Mouse (Mus musculus) midbrain, embryonic 12.5 days (tissue): Measurements from ENCODE around the gene 4921504E06Rik. TPM values are rescaled to one million over a fixed set of nuclear protein-coding genes. Genes with fewer than 3 reads are reported as not detected.

Experiments used
- ATAC-seq: fragments of 200-750 bp; cut with Nextera tagmentation; 2 replicates; pipeline ENCODE4 v1.8.0; 2017; ENCODE audit warnings: low read depth, moderate TSS enrichment, moderate library complexity; ENCODE audit not compliant: low FRiP score
- H3K27ac ChIP-seq: fragments of 300-500 bp; sonication (generic); replicated peaks from 2 replicates; pipeline ENCODE4 v1.5.1; 2016; ENCODE audit warnings: mild to moderate bottlenecking
- H3K27me3 ChIP-seq: fragments of 300-500 bp; sonication (generic); 2 replicates; pipeline ENCODE4 v1.6.1; 2016; ENCODE audit warnings: mild to moderate bottlenecking
- H3K36me3 ChIP-seq: fragments of 300-500 bp; sonication (generic); 2 replicates; pipeline ENCODE4 v1.6.1; 2016
- H3K4me1 ChIP-seq: fragments of 300-500 bp; sonication (generic); 2 replicates; pipeline ENCODE4 v1.6.1; 2016
- H3K4me2 ChIP-seq: fragments of 300-500 bp; sonication (generic); replicated peaks from 2 replicates; pipeline ENCODE4 v1.6.1; 2016; ENCODE audit warnings: mild to moderate bottlenecking, moderate library complexity
- H3K4me3 ChIP-seq: fragments of 300-500 bp; sonication (generic); 2 replicates; pipeline ENCODE4 v1.5.1; 2016; ENCODE audit warnings: mild to moderate bottlenecking
- H3K9ac ChIP-seq: fragments of 300-500 bp; sonication (generic); replicated peaks from 2 replicates; pipeline ENCODE4 v1.6.1; 2016; ENCODE audit warnings: mild to moderate bottlenecking, moderate library complexity
- H3K9me3 ChIP-seq: fragments of 300-500 bp; sonication (generic); 2 replicates; pipeline ENCODE4 v1.6.1; 2016; ENCODE audit warnings: mild to moderate bottlenecking
- WGBS: fragments of 180-500 bp; shearing (Covaris S2); methylation state at CpG from one replicate; pipeline ENCODE4 v1.1.7; 2016; 5-methylcytosine and 5-hydroxymethylcytosine counted together
- polyA plus RNA-seq: library from polyadenylated mRNA; unstranded; fragments of >200 nt; fragmentation: Nextera tagmentation; extraction: Ambion mirVana; gene quantifications from 2 replicates; pipeline ENCODE4 v1.2.1, GENCODE M21; 2016

Gene 4921504E06Rik
- polyA plus RNA-seq, 1 experiment from 2014 or later, result not detected

DNA sequence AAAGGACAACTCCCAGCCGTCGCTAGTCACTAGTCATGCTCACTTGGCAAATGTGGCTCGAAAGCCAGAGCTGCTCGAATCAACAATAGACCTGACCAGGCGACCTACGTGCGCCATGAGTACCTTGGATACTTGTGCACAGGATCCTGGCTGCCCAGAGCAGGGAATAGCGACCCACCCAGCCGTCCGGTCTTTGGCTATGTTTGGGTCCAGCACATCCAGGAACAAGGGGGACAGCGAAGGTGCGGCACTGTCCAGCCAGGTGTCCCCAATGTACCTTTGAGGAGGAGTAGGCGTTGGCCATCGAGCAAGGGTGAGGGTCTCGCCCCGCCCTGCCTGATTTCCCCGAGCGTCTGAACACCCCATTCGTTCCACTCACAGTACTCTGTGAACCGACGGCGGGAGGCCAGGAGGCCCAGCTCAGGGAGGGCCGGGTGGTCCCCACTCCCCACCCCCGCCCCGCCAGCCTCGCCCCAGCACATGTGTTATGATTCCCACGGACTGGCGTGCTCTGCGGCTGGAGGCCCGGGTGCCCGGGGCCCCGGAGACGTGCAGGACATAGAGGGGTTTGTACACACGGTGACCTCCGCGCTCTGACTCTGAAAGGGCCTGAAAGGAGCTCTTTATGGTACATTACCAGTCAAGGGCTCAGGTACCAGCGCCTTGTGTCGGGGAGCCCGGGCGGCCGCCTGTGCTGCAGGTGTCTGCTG lies 121.9 kb downstream of the 4921504E06Rik start:
- Histone ChIP-seq H3K27me3 (peaks cover 90% of the 10 kb centered on the region), H3K36me3 (no peaks in the 10 kb centered on the region), H3K4me1 (peaks cover 24% of the 10 kb centered on the region; the same call in 1 of the 2 replicates), H3K4me2 (peak overlapping the region; percentile 54), H3K4me3 (peak overlapping the region; percentile 30; the same call in 1 of the 2 replicates), H3K9me3 (no peaks in the 10 kb centered on the region), H3K9ac (no peak overlapping the region), H3K27ac (no peak overlapping the region)
- ATAC-seq, result peak; percentile 57
- whole genome bisulfite sequencing, result 2% methylated on average over 41 of the region's 41 CpGs

DNA sequence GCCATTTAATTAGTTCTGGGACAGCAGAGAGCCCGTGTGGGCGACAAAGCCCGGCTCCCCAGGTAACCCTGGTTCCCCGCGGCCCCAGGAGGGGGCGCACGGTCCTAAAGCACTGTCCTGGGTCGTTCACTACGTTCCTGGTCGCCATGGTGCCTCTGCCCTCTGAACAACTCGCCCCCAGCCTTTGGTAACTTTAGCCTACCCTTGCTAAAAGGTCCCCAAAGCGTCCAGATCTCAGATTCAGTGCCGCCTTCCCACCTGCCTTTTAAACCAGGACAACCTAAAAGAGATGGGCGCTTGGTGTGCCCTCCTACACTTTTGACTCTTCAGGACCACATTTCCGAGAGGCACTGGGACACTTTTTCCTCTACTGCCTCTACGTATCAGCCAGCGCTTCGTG lies 122.5 kb downstream of the 4921504E06Rik start:
- Histone ChIP-seq H3K9me3 (no peaks in the 10 kb centered on the region), H3K36me3 (no peaks in the 10 kb centered on the region), H3K9ac (no peak overlapping the region), H3K4me1 (peaks cover 24% of the 10 kb centered on the region; the same call in 1 of the 2 replicates), H3K4me2 (peak overlapping the region; percentile 54), H3K27ac (no peak overlapping the region), H3K4me3 (peak overlapping the region; percentile 30), H3K27me3 (peaks cover 91% of the 10 kb centered on the region)
- WGBS, result under 1% methylated on average over 18 of the region's 18 CpGs
- peak; percentile 76; the same call in 1 of the 2 replicates for ATAC-seq

DNA sequence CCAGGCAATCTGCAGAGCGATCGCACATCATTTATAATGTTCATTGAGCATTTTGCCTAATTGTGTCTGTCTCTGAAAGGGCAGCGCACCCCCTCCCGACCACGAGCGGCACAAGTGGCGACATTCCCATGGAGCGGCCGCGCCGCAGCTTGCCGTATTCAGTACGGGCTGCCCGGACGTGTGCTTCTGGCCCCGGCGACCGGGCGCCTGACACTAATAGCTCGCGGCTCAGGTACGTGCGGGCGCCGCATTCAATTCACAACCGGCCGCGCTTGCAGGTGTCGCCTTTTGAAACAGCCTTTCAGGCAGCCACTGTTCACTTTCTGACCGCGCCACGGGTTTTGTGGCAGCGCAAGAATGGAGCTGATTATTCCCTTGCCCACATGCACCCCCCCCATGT lies 123.0 kb downstream of the 4921504E06Rik start:
- Histone ChIP-seq H3K36me3 (no peaks in the 10 kb centered on the region), H3K4me3 (peak overlapping the region; percentile 30), H3K9me3 (no peaks in the 10 kb centered on the region), H3K27ac (no peak overlapping the region), H3K4me2 (peak overlapping the region; percentile 54), H3K9ac (no peak overlapping the region), H3K4me1 (peaks cover 24% of the 10 kb centered on the region; the same call in 1 of the 2 replicates), H3K27me3 (peaks cover 89% of the 10 kb centered on the region)
- ATAC-seq, result no peak
- under 1% methylated on average over 33 of the region's 33 CpGs for WGBS

DNA sequence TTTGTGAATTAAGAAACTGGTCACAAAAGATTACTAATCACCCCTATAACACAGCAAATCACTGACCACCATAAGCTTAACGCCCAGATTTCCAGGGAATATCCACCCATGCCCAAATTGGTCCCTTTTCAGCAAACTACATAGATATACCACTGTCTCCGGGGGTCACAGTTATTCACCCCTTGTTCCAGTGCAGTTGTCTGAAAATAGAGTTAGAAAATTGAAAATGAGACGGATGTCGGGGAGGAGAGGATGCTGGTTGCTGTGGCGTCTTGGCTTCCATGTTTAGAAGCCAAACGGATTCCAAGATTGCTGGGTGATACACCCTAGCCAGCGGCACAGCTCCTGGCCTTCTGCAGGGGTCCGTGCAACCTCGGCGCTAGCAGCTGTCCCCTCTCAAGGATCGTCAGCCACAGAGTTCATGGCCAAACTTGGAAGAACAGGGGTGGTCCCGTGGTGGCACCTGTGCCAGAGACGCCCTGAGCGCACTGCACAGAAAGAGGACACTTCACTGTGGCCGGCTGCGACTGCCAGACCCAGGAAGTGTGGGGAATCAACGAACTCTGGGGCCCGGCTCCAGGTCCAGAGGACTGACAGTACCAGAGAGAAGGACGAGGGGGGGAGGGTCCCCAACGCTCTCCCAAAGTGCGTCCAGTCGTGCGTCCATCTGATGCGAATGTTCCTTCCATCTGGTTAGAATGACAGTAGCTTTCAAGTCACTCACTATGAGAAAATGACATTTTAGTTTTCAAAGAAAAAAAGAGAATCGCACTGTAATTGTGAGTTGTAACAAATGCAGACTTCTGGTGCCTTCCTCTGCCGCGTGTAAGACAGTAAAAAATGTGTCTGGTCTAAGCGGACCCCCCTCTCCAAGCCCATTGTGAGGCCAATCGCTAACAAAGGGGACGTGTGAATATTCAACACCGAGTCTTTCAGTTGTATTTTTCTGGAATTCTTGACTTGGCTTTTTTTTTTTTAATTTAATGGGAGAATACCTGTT lies 123.7 kb downstream of the 4921504E06Rik start:
- Histone ChIP-seq H3K4me3 (no peak overlapping the region), H3K27ac (no peak overlapping the region), H3K36me3 (no peaks in the 10 kb centered on the region), H3K4me2 (peak overlapping the region; percentile 54), H3K4me1 (peaks cover 24% of the 10 kb centered on the region; the same call in 1 of the 2 replicates), H3K9ac (no peak overlapping the region), H3K27me3 (peaks cover 89% of the 10 kb centered on the region), H3K9me3 (no peaks in the 10 kb centered on the region)
- 3% methylated on average over 31 of the region's 31 CpGs for WGBS
- ATAC-seq, result no peak

DNA sequence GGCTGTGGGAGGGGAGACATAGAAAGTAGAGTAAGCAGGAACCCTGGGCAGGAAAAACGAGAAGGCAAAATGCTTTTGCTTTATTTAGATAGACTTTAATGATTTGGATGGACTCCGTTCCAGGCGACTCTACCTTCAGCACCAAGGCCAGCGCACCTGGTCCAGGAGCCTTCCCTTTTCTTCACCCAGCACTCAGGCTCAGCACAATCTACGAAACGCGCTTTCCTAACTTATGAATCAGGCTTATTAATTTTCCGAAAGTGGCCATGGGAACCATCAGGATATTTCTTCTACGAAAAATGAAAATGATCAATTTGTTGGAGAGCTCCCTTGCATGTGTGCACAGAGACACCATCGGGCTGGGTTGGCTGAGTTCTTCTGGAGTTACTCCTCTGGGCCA lies 124.7 kb downstream of the 4921504E06Rik start:
- Histone ChIP-seq H3K4me3 (no peak overlapping the region), H3K9ac (no peak overlapping the region), H3K4me2 (no peak overlapping the region), H3K4me1 (peaks cover 24% of the 10 kb centered on the region; the same call in 1 of the 2 replicates), H3K27me3 (peaks cover 89% of the 10 kb centered on the region), H3K9me3 (no peaks in the 10 kb centered on the region), H3K36me3 (no peaks in the 10 kb centered on the region), H3K27ac (no peak overlapping the region)
- no peak for ATAC-seq
- WGBS, result 6% methylated on average over 10 of the region's 10 CpGs

DNA sequence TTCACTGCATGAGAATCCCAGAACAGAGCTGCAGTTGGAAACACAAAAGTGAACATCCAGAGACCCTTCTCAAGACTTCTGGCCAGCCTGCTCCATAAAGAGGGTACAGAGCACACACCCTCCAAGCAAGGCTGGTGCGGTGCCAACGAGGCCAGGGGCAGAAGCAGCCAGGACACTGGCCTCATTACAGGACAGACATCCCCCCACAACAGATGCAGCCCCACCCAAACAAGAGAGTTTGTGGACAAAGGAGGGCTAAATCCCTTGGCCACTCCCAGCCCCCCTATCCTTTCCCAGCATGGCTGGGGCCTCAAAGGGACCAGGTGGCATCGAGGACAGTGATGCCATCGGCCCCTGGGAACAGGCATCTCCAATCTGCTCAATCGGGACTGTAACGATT lies 130.6 kb downstream of the 4921504E06Rik start:
- Histone ChIP-seq H3K9ac (no peak overlapping the region), H3K36me3 (no peaks in the 10 kb centered on the region), H3K27me3 (peaks cover 58% of the 10 kb centered on the region), H3K4me1 (no peaks in the 10 kb centered on the region), H3K27ac (no peak overlapping the region), H3K4me3 (no peak overlapping the region), H3K4me2 (no peak overlapping the region), H3K9me3 (no peaks in the 10 kb centered on the region)
- WGBS, result 72% methylated on average over 6 of the region's 6 CpGs
- no peak for ATAC-seq

DNA sequence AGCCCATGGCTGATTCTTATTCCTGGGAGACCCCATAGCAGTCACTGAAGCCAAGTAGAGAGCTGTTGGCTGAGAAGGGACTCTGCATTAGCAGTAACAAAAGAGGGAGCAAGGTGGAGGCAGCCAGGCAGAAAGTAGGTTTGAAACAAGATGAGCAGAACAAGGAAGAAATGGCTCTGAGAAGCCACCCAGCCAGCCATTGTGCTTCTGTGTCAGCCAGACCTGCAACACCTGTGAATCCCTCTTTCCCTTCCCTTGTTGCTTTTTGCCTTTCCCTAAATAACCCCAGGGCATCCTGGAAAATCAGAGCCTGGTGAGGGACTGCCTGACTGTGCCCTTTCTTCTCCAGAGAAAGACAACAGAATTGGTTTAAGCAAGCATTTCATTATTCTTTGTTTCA lies 131.5 kb downstream of the 4921504E06Rik start:
- no peaks in the 10 kb centered on the region for H3K9me3 ChIP-seq
- H3K4me1 ChIP-seq, result no peaks in the 10 kb centered on the region
- no peak overlapping the region for H3K27ac ChIP-seq
- no peak overlapping the region for H3K4me2 ChIP-seq
- peaks cover 60% of the 10 kb centered on the region for H3K27me3 ChIP-seq
- H3K4me3 ChIP-seq, result no peak overlapping the region
- no peaks in the 10 kb centered on the region for H3K36me3 ChIP-seq
- no peak for ATAC-seq
- H3K9ac ChIP-seq, result no peak overlapping the region

DNA sequence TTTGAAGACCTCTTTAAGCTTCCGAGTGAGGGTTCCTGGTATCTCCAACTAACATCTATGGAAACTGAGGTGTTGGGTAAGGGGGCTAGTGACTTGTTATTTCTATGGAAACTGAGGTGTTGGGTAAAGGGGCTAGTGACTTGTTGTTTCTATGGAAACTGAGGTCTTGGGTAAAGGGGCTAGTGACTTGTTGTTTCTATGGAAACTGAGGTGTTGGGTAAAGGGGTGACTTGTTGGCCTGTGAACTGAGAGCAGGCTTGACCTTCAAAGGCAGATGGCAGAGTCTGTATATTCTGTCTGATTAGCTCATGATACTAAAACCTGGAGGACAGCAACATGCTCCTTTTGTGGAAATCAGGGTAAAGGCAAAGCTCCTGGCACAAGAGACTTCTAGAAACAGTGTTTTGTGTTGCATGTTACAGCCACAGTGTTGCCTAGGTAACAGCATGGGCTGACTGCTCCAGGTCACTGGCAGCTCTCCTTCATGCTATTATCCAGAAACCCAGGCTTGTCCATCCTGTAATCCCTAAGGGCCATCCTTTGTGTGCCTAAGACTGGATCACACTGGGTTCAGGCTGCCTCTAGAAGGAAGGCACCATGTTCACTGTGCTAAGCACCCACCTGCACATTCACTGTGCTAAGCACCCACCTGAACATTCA lies 133.9 kb downstream of the 4921504E06Rik start:
- 81% methylated on average over 1 of the region's 1 CpGs for WGBS
- peak; percentile 25; the same call in 1 of the 2 replicates for ATAC-seq

DNA sequence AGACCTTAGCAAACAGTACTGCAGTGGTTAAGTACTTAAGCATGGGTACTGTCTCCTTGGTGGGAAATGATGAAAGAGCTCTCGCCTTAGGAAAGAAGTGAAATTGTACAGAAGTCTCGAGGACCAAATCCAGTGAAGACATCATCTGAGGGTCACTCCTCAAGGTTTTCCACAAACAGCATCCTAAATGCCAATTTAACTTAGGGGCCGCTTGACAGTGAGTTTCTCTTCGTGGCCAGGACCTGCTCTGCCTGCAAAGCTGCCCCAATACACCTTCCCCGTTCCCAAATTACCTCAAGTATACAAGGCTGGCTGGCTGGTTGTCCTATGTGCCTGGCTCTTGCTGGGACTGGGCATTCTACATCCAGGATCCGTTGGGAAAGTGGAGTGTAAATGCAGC lies 137.6 kb downstream of the 4921504E06Rik start:
- Histone ChIP-seq H3K4me3 (no peak overlapping the region), H3K4me1 (peaks cover 3% of the 10 kb centered on the region; the same call in 1 of the 2 replicates), H3K36me3 (no peaks in the 10 kb centered on the region), H3K9ac (no peak overlapping the region), H3K4me2 (no peak overlapping the region), H3K27me3 (peaks cover 36% of the 10 kb centered on the region), H3K27ac (no peak overlapping the region), H3K9me3 (no peaks in the 10 kb centered on the region)
- 76% methylated on average over 6 of the region's 6 CpGs for WGBS
- no peak for ATAC-seq

More for the DNA sequence above, 133.9 kb downstream of the 4921504E06Rik start:
- peaks cover 1% of the 10 kb centered on the region; the same call in 1 of the 2 replicates for H3K4me1 ChIP-seq
- H3K27me3 ChIP-seq, result peaks cover 59% of the 10 kb centered on the region
- no peak overlapping the region for H3K4me2 ChIP-seq
- H3K36me3 ChIP-seq, result no peaks in the 10 kb centered on the region
- H3K9ac ChIP-seq, result no peak overlapping the region
- no peak overlapping the region for H3K27ac ChIP-seq
- H3K4me3 ChIP-seq, result no peak overlapping the region
- H3K9me3 ChIP-seq, result no peaks in the 10 kb centered on the region

DNA sequence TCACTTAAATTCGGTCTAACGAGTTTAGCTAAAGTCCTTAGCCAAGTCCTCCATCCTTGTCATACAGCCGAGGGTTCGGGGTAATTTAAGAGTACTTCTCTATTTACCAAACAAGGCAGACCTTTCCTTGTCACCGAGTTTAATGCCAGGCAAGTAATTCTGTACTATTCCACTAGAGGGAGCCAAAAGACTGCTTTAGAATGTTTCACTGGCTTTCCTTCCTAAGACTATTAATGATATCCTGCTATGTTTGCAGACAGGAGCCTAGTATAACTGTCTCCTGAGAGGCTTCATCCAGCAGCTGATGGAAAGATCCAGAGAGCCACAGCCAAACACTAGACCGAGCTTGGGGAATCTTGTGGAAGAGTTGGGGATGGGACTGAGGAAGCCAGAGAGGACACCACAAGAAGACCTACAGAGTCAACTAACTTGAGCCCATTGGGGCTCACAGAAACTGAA lies 138.6 kb downstream of the 4921504E06Rik start:
- H3K27me3 ChIP-seq, result peaks cover 34% of the 10 kb centered on the region
- H3K9me3 ChIP-seq, result no peaks in the 10 kb centered on the region
- H3K9ac ChIP-seq, result 0 out of 2 replicates have a peak overlapping the region, but pooled peaks have one; percentile 15
- H3K4me2 ChIP-seq, result peak overlapping the region; percentile 49
- H3K4me1 ChIP-seq, result peaks cover 3% of the 10 kb centered on the region; the same call in 1 of the 2 replicates
- peak overlapping the region; percentile 31 for H3K4me3 ChIP-seq
- peak; percentile 70 for ATAC-seq
- H3K36me3 ChIP-seq, result no peaks in the 10 kb centered on the region
- 3% methylated on average over 6 of the region's 6 CpGs for WGBS
- H3K27ac ChIP-seq, result no peak overlapping the region

DNA sequence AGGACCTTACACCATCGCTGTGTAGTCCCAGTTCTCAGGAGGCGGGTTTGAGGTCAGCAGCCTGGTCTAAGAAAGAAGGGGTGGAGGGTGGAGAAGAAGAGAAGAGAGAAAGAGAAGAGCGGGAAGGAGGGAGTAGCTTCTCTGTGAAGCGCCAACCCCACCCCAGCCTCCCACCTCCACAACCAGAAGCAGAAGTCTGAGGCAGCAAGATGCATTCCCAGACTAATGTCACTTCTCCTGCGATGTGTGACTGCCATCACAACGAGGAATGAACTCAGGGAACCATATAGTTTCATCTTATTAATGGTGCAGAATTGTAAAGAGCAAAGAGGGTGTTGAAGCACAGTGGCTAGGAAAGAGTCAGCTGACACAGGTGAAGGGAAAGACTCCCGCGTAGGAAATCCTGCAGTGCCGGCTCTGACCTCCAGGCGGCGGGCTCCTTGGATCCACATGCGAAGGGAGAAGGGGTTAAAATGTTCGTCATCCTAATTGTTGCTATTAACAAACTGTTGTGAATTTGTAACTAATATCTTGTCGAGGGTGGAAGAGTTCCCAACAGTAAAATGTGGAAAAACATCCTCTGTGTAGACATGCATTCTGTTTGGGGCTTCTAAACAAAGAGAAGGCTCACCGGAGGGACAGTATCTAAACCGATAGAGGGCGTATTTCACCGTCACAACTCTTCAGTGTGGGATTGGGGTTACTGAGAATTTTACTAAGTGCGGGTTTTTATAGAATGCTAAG lies 139.3 kb downstream of the 4921504E06Rik start:
- Histone ChIP-seq H3K4me3 (peak overlapping the region; percentile 31), H3K36me3 (no peaks in the 10 kb centered on the region), H3K4me1 (peaks cover 3% of the 10 kb centered on the region; the same call in 1 of the 2 replicates), H3K27ac (no peak overlapping the region), H3K9ac (no peak overlapping the region), H3K4me2 (peak overlapping the region; percentile 49), H3K9me3 (no peaks in the 10 kb centered on the region), H3K27me3 (peaks cover 32% of the 10 kb centered on the region)
- 21% methylated on average over 19 of the region's 19 CpGs for WGBS
- peak; percentile 67 for ATAC-seq
